Mouse (Mus musculus) adrenal gland, postnatal 4 days (tissue): ENCODE results near the gene Fam135a. TPM values are rescaled to one million over a fixed set of nuclear protein-coding genes. Genes with fewer than 3 reads are reported as not detected.

Experiments
- DNase-seq, 2 experiments: peaks; one replicate each; pipeline ENCODE4 v3.0.0; 2021 to 2022; ENCODE audit warnings: low spot score in 2 of 2, mixed read lengths in 2 of 2
- long read RNA-seq, 2 experiments: library from polyadenylated mRNA; stranded (forward); transcript quantifications; one replicate each; pipeline ENCODE4 v2.0.0; 2021
- total RNA-seq, 2 experiments: library from RNA; stranded (reverse); gene quantifications; 2 replicates each; pipeline ENCODE4 v1.2.3; 2021

Fam135a gene
- 10 to 100 TPM; 30.0 to 31.8 TPM for total RNA-seq
- long read RNA-seq, experiment 1, partial matches to known transcripts = 0 of 1 reads
- long read RNA-seq, experiment 1, other reads (novel, unspliced or antisense) = 1 of 1 reads
- long read RNA-seq, experiment 2, partial matches to known transcripts = 2 of 12 reads
- long read RNA-seq, experiment 2, other reads (novel, unspliced or antisense) = 8 of 12 reads

GRCm38 (mm10) chr1:24099926-24100869, at the start of gene Fam135a:
Gene Fam135a, minus strand, starts transcription at chr1:24100341.
- peak; percentile 88 to 96 for DNase-seq

DNA sequence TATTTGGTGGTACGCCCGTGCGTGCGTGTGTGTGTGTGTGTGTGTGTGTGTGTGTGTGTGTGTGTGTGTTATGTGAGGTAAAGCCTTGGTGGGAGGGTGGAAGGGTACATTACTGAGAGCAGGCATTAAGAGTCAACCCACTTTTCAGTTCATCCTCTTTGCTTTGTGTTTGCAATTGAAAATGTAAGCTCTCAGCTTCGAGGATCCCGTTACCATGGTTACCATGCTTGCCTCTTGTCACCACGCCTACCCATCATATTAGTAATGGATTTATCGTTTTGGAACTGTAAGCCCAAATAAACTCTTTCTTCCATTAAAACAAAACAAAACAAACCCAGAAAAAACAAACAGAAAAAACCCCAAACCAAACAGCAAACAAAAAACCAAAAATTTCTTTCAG, 43.4 kb upstream of the Fam135a start:
- no peak for DNase-seq

DNA sequence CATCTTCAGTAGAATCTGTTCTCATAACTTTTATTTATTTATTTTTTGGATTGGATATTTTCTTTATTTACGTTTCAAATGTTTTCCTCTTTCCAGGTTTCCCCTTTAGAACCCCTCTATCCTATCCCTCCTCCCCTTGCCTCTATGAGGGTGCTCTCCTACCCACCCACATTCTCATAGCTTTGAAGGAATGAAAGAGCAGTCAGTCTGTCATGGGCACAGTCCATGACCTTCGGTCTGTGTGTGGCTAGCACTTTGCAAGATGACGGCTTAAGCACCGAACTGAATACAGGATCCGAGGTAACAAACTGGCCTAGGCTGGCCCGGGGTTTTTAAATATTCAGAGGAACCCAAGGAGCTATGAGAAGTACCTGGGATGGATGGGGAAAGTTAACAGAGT, 40.4 kb upstream of the Fam135a start:
- DNase-seq = no peak

- peak; percentile 5 to 38 for DNase-seq
Measured at GRCm38 (mm10) chr1:24137133-24137532, 37.0 kb upstream of the Fam135a start.

DNA sequence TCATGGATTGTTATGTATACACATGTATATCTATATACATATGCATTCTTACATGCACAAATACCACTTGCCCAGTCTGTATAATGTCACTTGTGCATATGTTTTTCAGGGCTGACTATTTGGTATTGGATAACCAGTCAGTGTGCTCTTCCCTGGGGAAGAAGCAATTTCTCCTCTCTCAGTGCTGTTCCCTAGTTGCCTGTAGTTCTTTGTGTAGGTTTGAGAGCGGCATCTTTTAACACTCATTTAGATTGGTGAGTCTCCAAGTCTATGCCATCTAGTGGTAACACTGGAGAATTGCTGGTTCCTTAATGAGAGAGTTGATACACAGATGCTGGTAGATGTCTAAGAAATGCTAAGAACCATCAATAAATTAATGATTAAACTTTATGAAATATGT, 34.7 kb upstream of the Fam135a start:
- no peak for DNase-seq

- DNase-seq = no peak
Measured at GRCm38 (mm10) chr1:24133853-24134252, 33.7 kb upstream of the Fam135a start.

GRCm38 (mm10) chr1:24127866-24128265, 27.7 kb upstream of the Fam135a start:
- no peak for DNase-seq

- no peak for DNase-seq
Measured at GRCm38 (mm10) chr1:24124610-24125009, 24.5 kb upstream of the Fam135a start.

- no peak for DNase-seq
Measured at GRCm38 (mm10) chr1:24122582-24122981, 22.4 kb upstream of the Fam135a start.

DNA sequence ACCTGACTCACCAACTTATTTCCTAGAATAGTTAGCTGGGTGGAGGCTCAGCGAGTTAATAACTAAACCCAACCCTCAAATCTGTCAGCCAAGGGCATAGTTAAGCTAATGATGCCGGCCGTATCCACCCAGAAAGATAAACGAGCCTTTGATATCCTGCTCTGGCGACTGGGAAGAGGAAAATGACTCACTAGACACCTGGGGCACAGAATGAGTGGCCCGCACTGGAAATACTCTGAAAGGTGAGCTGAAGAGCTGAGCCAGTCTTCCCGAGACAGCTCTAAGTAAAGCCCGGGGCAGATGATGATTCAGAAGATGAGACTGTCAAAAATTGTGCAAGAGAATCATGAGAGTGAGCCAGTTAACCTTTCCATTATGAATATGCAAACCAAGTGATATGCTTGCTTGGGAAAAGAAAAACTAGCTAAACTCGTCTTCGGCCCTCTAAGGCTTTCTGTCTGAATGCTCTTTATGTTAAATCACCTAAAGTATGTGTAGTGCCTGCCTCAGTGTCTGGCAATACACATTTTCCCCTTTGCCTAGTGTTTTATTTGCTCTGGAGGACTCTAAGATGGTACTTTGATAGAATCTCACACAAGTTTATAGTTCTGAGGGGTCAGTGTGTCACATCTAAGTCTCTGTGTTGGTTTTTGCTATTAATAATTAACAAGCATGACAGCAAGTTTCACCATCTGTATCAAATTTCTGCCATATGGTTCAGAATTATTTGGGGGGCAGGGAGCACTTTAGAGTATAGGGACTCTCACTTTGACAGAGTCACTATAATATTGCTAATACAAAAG, 8.0 kb upstream of the Fam135a start:
- no peak for DNase-seq

GRCm38 (mm10) chr1:24107378-24107777, 7.2 kb upstream of the Fam135a start:
- no peak for DNase-seq

DNA sequence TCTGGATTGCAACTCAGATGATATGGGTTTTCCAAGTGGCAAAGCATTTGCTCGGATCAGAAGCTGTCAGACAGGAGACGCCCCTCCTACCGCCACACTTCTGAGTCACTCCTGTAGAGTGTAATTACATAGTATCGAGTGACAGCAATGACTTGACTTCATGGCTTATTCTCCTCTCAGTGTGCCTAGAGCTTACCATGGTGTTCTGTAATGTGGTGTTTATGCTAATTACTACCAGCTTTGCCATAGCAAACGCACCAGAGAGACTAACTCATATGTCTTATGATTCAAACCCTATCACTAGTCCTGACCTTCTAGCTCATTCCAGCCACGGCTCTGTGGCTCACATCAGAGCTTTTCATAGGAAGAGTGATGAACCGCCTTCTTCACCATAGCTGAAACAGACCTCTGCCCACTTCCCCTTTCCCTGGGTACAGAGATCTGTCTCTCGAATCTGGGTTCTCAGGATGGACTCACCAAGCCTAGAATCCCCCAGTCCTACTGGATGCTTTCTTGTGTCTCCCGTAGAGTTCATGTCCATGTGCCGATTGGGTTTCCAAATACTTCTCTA, 2.5 kb upstream of the Fam135a start:
- DNase-seq = no peak

- DNase-seq = no peak
Measured at GRCm38 (mm10) chr1:24100870-24101358, 773 bp upstream of the Fam135a start.

DNA sequence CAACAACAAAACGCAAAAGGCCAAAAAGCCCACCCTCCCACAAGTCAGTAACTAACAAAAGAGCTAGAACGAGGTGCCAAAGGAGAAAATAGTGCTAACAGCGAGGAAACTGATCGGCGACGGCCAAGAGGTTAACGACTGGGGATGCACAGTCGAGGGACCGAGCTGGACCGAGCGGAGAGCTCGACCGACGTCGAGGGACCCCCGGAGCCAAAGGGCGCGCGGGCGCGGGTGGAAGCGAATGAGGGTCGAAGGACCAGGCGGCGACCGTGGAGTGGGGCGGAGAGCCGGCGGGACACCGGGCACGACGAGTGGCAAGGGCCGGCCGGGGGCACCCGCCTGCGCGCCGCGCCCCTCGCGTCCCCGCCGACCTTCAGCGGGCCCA, 608 bp downstream of the Fam135a start:
- DNase-seq = peak in 1 of 2 experiments; percentile 14

- no peak for DNase-seq
Measured at GRCm38 (mm10) chr1:24097541-24097940, 2.6 kb downstream of the Fam135a start.

DNA sequence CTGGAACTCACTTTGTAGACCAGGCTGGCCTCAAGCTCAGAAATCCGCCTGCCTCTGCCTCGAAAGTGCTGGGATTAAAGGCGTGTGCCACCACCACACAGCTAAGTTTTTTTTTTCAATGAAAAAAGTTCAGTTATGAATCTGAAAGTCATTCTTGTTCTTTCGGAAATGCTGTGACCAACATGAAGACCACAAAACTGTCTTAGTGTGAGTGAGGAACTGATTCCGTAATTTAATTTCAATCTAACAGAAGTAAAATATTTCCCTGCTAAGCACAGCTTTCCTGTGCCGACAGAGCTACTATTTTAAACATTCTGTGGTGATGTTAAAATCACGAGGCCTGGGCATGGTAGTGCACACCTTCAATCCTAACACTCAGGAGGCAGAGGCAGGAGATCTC, 7.7 kb downstream of the Fam135a start:
- DNase-seq = no peak

DNA sequence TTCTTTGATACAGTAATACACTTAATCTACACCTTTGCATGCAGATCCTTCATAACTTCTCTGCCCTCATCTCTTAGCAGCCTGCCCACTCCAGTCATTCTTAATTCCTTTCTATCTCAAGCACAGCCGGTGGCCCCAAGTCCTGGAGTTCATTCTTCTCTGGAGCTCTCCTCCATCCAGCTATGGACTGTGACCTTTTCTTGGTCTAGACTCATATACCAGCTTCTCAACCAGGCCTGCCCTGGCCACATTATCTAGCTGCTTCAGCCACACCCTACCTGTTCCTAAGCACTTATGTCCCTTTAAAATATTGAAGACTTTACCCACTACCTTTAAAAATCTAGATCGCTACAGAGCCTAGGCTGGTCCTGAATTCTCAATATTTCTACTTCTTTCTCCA, 9.5 kb downstream of the Fam135a start:
- DNase-seq = no peak

- no peak for DNase-seq
Measured at GRCm38 (mm10) chr1:24090094-24090493, 10.0 kb downstream of the Fam135a start.

DNA sequence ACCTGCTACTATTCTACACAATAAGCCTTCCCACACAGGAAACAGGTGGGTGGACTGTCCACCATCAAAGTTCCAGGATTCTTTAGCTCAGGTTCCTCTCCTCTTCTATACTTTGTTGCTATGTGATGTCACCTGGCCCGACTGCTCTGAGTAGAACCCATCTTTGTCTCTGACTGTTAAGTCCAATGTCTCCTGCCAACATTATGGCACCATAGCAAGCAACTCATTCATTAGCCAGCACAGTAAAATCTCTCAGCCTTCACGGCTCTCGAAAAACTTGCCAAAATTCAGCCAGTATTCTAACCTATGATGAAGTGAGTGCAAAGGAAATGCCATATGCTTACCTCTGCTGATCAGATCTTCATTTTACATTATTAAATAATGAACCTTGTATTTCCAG, 14.0 kb downstream of the Fam135a start:
- DNase-seq = no peak

GRCm38 (mm10) chr1:24074396-24074795, 25.7 kb downstream of the Fam135a start:
- DNase-seq = no peak
